Mouse (Mus musculus) heart, postnatal 0 days (tissue): ENCODE results near the gene Gm13276. TPM values are rescaled to one million over a fixed set of nuclear protein-coding genes. Genes with fewer than 3 reads are reported as not detected.
"Not testable (repeated sequence)": the region's sequence is repeated elsewhere in the genome, so short reads cannot be mapped to it uniquely, and the experiment has no call there.

Source experiments
- ATAC-seq: fragments of 200-750 bp; cut with Nextera tagmentation; 2 replicates; pipeline ENCODE4 v1.8.0; 2017; ENCODE audit warnings: low read depth, moderate number of reproducible peaks, moderate library complexity; ENCODE audit not compliant: insufficient read depth
- DNase-seq: peaks from one replicate; pipeline ENCODE4 v3.0.0-alpha.2; 2016; ENCODE audit warnings: low spot score
- H3K27ac ChIP-seq: fragments of 300-500 bp; sonication (generic); 2 replicates; pipeline ENCODE4 v1.5.1; 2014; ENCODE audit warnings: low read depth, mild to moderate bottlenecking
- H3K27me3 ChIP-seq: fragments of 300-500 bp; sonication (generic); 2 replicates; pipeline ENCODE4 v1.6.1; 2014; ENCODE audit warnings: low read length, mixed read lengths; ENCODE audit not compliant: control insufficient read depth, insufficient read depth
- H3K36me3 ChIP-seq: fragments of 300-500 bp; sonication (generic); replicated peaks from 2 replicates; pipeline ENCODE4 v1.6.1; 2014; ENCODE audit warnings: low read length, mixed read lengths; ENCODE audit not compliant: control insufficient read depth, insufficient read depth
- H3K4me1 ChIP-seq: fragments of 300-500 bp; sonication (generic); 2 replicates; pipeline ENCODE4 v1.6.1; 2014; ENCODE audit warnings: antibody characterized with exemption; ENCODE audit not compliant: control insufficient read depth, insufficient read depth
- H3K4me2 ChIP-seq: fragments of 300-500 bp; sonication (generic); 2 replicates; pipeline ENCODE4 v1.6.1; 2014; ENCODE audit warnings: low read depth, mild to moderate bottlenecking, low read length, moderate library complexity
- H3K4me3 ChIP-seq: fragments of 300-500 bp; sonication (generic); 2 replicates; pipeline ENCODE4 v1.5.1; 2014; ENCODE audit warnings: low read depth, low read length
- H3K9ac ChIP-seq: fragments of 300-500 bp; sonication (generic); replicated peaks from 2 replicates; pipeline ENCODE4 v1.6.1; 2014; ENCODE audit warnings: low read depth, low read length, mixed read lengths
- H3K9me3 ChIP-seq: fragments of 300-500 bp; sonication (generic); replicated peaks from 2 replicates; pipeline ENCODE4 v1.6.1; 2016; ENCODE audit warnings: low read length; ENCODE audit not compliant: control insufficient read depth
- CTCF ChIP-seq: IDR thresholded peaks from 2 replicates; pipeline ENCODE4 v1.5.1; 2016; ENCODE audit warnings: antibody characterized with exemption, control low read depth, low read depth
- EP300 ChIP-seq: IDR thresholded peaks from 2 replicates; pipeline ENCODE4 v1.6.1; 2016; ENCODE audit warnings: antibody characterized with exemption, low read depth
- WGBS: fragments of 180-500 bp; shearing (Covaris S2); extraction: QIAGEN DNeasy Blood & Tissue Kit; methylation state at CpG from one replicate; pipeline ENCODE4 v1.1.7; 2014; 5-methylcytosine and 5-hydroxymethylcytosine counted together
- polyA plus RNA-seq: library from polyadenylated mRNA; unstranded; fragments of >200 nt; fragmentation: Nextera tagmentation; extraction: Ambion mirVana; gene quantifications from 2 replicates; pipeline ENCODE4 v1.2.1, GENCODE M21; 2015
- total RNA-seq: library from RNA; depleted of rRNA; stranded (reverse); fragments of >200 nt; gene quantifications from 2 replicates; pipeline ENCODE4 v1.2.3, GENCODE M21; 2014; ENCODE audit warnings: low replicate concordance; rRNA removed

Gene Gm13276
- total and polyA plus RNA-seq, 2 experiments from 2014 or later, result not detected

GRCm38 (mm10) chr4:88830523-88830922 is 45.0 kb downstream of the Gm13276 start:
- Histone ChIP-seq H3K9me3 (no peaks in the 10 kb centered on the region), H3K4me1 (no peaks in the 10 kb centered on the region), H3K27ac (no peak overlapping the region), H3K9ac (no peak overlapping the region), H3K4me2 (no peak overlapping the region), H3K27me3 (no peaks in the 10 kb centered on the region), H3K36me3 (no peaks in the 10 kb centered on the region), H3K4me3 (no peak overlapping the region)
- ATAC-seq (no peak), DNase-seq (no peak)
- WGBS, result 17% methylated on average over 4 of the region's 4 CpGs
- peak; percentile 37 for TF ChIP-seq CTCF
- TF ChIP-seq EP300, result no peak

GRCm38 (mm10) chr4:88835225-88835624 is 49.7 kb downstream of the Gm13276 start, which contains the start of gene Ifna5:
Gene Ifna5, plus strand, starts transcription at chr4:88835525.
- not testable (repeated sequence) for H3K9me3 ChIP-seq, ATAC-seq, DNase-seq, H3K27ac ChIP-seq, H3K9ac ChIP-seq, H3K4me3 ChIP-seq, H3K36me3 ChIP-seq, H3K4me2 ChIP-seq, H3K27me3 ChIP-seq, H3K4me1 ChIP-seq
- 82% methylated on average over 1 of the region's 1 CpGs for WGBS

Other genes with a start within 250 kb of the Gm13276 start
Only the 30 nearest of the 31 such genes appear.
- not detected in 2 replicates for gene Ifna14, start 213.9 kb upstream of the Gm13276 start, total RNA-seq
- not detected in 2 replicates for gene Ifna14, start 213.9 kb upstream of the Gm13276 start, polyA plus RNA-seq
- gene Ifna9, start 193.3 kb upstream of the Gm13276 start, total RNA-seq, result not detected in 2 replicates
- gene Ifna9, start 193.3 kb upstream of the Gm13276 start, polyA plus RNA-seq, result not detected in 2 replicates
- gene Ifna12, start 182.3 kb upstream of the Gm13276 start, total RNA-seq, result not detected in 2 replicates
- not detected in 2 replicates for gene Ifna12, start 182.3 kb upstream of the Gm13276 start, polyA plus RNA-seq
- not detected in 2 replicates for gene C87499, start 151.3 kb upstream of the Gm13276 start, total RNA-seq
- not detected in 2 replicates for gene C87499, start 151.3 kb upstream of the Gm13276 start, polyA plus RNA-seq
- not detected in 2 replicates for gene Ifna13, start 141.2 kb upstream of the Gm13276 start, total RNA-seq
- not detected in 2 replicates for gene Ifna13, start 141.2 kb upstream of the Gm13276 start, polyA plus RNA-seq
- not detected in 2 replicates for gene Ifna16, start 108.8 kb upstream of the Gm13276 start, total RNA-seq
- not detected in 2 replicates for gene Ifna16, start 108.8 kb upstream of the Gm13276 start, polyA plus RNA-seq
- gene Ifna2, start 101.8 kb upstream of the Gm13276 start, total RNA-seq, result not detected in 2 replicates
- not detected in 2 replicates for gene Ifna2, start 101.8 kb upstream of the Gm13276 start, polyA plus RNA-seq
- gene Ifnab, start 94.3 kb upstream of the Gm13276 start, total RNA-seq, result not detected in 2 replicates
- not detected in 2 replicates for gene Ifnab, start 94.3 kb upstream of the Gm13276 start, polyA plus RNA-seq
- 0.69 and 0.81 TPM in 2 replicates for gene Gm26566, start 63.9 kb upstream of the Gm13276 start, total RNA-seq
- 0.52 and 0.66 TPM in 2 replicates for gene Gm26566, start 63.9 kb upstream of the Gm13276 start, polyA plus RNA-seq
- gene Klhl9, start 63.2 kb upstream of the Gm13276 start, total RNA-seq, result 115 and 134 TPM in 2 replicates
- 65.9 and 66.7 TPM in 2 replicates for gene Klhl9, start 63.2 kb upstream of the Gm13276 start, polyA plus RNA-seq
- gene Gm13271, start 30.8 kb upstream of the Gm13276 start, total RNA-seq, result not detected in 2 replicates
- gene Gm13271, start 30.8 kb upstream of the Gm13276 start, polyA plus RNA-seq, result not detected in 2 replicates
- gene Gm13283, start 25.6 kb upstream of the Gm13276 start, total RNA-seq, result not detected in 2 replicates
- 0.25 and 0.46 TPM in 2 replicates for gene Gm13283, start 25.6 kb upstream of the Gm13276 start, polyA plus RNA-seq
- not detected in 2 replicates for gene Gm13290, start 11.9 kb upstream of the Gm13276 start, total RNA-seq
- gene Gm13290, start 11.9 kb upstream of the Gm13276 start, polyA plus RNA-seq, result 0.20 TPM in 1 of 2 replicates, not detected in the other
- not detected in 2 replicates for gene Gm13289, start 8.8 kb upstream of the Gm13276 start, total RNA-seq
- gene Gm13289, start 8.8 kb upstream of the Gm13276 start, polyA plus RNA-seq, result not detected in 2 replicates
- not detected in 2 replicates for gene Gm13272, start 5.9 kb upstream of the Gm13276 start, total RNA-seq
- not detected in 2 replicates for gene Gm13272, start 5.9 kb upstream of the Gm13276 start, polyA plus RNA-seq
- not detected in 2 replicates for gene Ifnz, start 3.6 kb upstream of the Gm13276 start, total RNA-seq
- gene Ifnz, start 3.6 kb upstream of the Gm13276 start, polyA plus RNA-seq, result 0.22 and 0.41 TPM in 2 replicates
- not detected in 2 replicates for gene Gm13277, start 2.9 kb downstream of the Gm13276 start, total RNA-seq
- gene Gm13277, start 2.9 kb downstream of the Gm13276 start, polyA plus RNA-seq, result not detected in 2 replicates
- gene Gm13278, start 5.8 kb downstream of the Gm13276 start, total RNA-seq, result not detected in 2 replicates
- gene Gm13278, start 5.8 kb downstream of the Gm13276 start, polyA plus RNA-seq, result not detected in 2 replicates
- not detected in 2 replicates for gene Gm13275, start 8.8 kb downstream of the Gm13276 start, total RNA-seq
- gene Gm13275, start 8.8 kb downstream of the Gm13276 start, polyA plus RNA-seq, result not detected in 2 replicates
- gene Gm13279, start 11.7 kb downstream of the Gm13276 start, total RNA-seq, result not detected in 2 replicates
- gene Gm13279, start 11.7 kb downstream of the Gm13276 start, polyA plus RNA-seq, result not detected in 2 replicates
- 0.50 and 0.66 TPM in 2 replicates for gene Gm13285, start 14.0 kb downstream of the Gm13276 start, total RNA-seq
- 0.78 and 0.85 TPM in 2 replicates for gene Gm13285, start 14.0 kb downstream of the Gm13276 start, polyA plus RNA-seq
- gene Gm13287, start 17.5 kb downstream of the Gm13276 start, total RNA-seq, result not detected in 2 replicates
- gene Gm13287, start 17.5 kb downstream of the Gm13276 start, polyA plus RNA-seq, result not detected in 2 replicates
- gene Gm13288, start 19.8 kb downstream of the Gm13276 start, total RNA-seq, result not detected in 2 replicates
- gene Gm13288, start 19.8 kb downstream of the Gm13276 start, polyA plus RNA-seq, result not detected in 2 replicates
- not detected in 2 replicates for gene Ifna7, start 30.5 kb downstream of the Gm13276 start, total RNA-seq
- gene Ifna7, start 30.5 kb downstream of the Gm13276 start, polyA plus RNA-seq, result not detected in 2 replicates
- gene Ifna11, start 34.2 kb downstream of the Gm13276 start, total RNA-seq, result not detected in 2 replicates
- not detected in 2 replicates for gene Ifna11, start 34.2 kb downstream of the Gm13276 start, polyA plus RNA-seq
- not detected in 2 replicates for gene Ifna6, start 41.7 kb downstream of the Gm13276 start, total RNA-seq
- gene Ifna6, start 41.7 kb downstream of the Gm13276 start, polyA plus RNA-seq, result not detected in 2 replicates
- gene Ifna5, start 49.8 kb downstream of the Gm13276 start, total RNA-seq, result not detected in 2 replicates
- not detected in 2 replicates for gene Ifna5, start 49.8 kb downstream of the Gm13276 start, polyA plus RNA-seq
- not detected in 2 replicates for gene Ifna4, start 56.2 kb downstream of the Gm13276 start, total RNA-seq
- gene Ifna4, start 56.2 kb downstream of the Gm13276 start, polyA plus RNA-seq, result not detected in 2 replicates
- not detected in 2 replicates for gene Ifna1, start 64.4 kb downstream of the Gm13276 start, total RNA-seq
- not detected in 2 replicates for gene Ifna1, start 64.4 kb downstream of the Gm13276 start, polyA plus RNA-seq
- not detected in 2 replicates for gene Ifne, start 94.5 kb downstream of the Gm13276 start, total RNA-seq
- not detected in 2 replicates for gene Ifne, start 94.5 kb downstream of the Gm13276 start, polyA plus RNA-seq